Mouse (Mus musculus) forebrain, postnatal 0 days (tissue): Measurements from ENCODE around the gene Gsg1l. TPM values are rescaled to one million over a fixed set of nuclear protein-coding genes. Genes with fewer than 3 reads are reported as not detected.

Source experiments
- ATAC-seq: fragments of 200-750 bp; cut with Nextera tagmentation; 2 replicates; pipeline ENCODE4 v1.8.0; 2017; ENCODE audit warnings: mild to moderate bottlenecking, moderate library complexity
- DNase-seq: peaks from one replicate; pipeline ENCODE4 v3.0.0-alpha.2; 2015
- H3K27ac ChIP-seq: fragments of 300-500 bp; sonication (generic); 2 replicates; pipeline ENCODE4 v1.5.1; 2014; ENCODE audit warnings: low read depth, mild to moderate bottlenecking, antibody characterized with exemption, low read length, moderate library complexity, mixed read lengths
- H3K27me3 ChIP-seq: fragments of 300-500 bp; sonication (generic); 2 replicates; pipeline ENCODE4 v1.6.1; 2014; ENCODE audit warnings: mild to moderate bottlenecking, low read length, mixed read lengths; ENCODE audit not compliant: insufficient read depth
- H3K36me3 ChIP-seq: fragments of 300-500 bp; sonication (generic); 2 replicates; pipeline ENCODE4 v1.6.1; 2014; ENCODE audit warnings: mild to moderate bottlenecking, moderate library complexity; ENCODE audit not compliant: insufficient read depth
- H3K4me1 ChIP-seq: fragments of 300-500 bp; sonication (generic); 2 replicates; pipeline ENCODE4 v1.6.1; 2014; ENCODE audit warnings: antibody characterized with exemption; ENCODE audit not compliant: insufficient read depth
- H3K4me2 ChIP-seq: fragments of 300-500 bp; sonication (generic); 2 replicates; pipeline ENCODE4 v1.6.1; 2014; ENCODE audit warnings: low read depth, mild to moderate bottlenecking, moderate library complexity
- H3K4me3 ChIP-seq: fragments of 300-500 bp; sonication (generic); 2 replicates; pipeline ENCODE4 v1.5.1; 2014; ENCODE audit warnings: low read depth, low read length, mixed read lengths
- H3K9ac ChIP-seq: fragments of 300-500 bp; sonication (generic); 2 replicates; pipeline ENCODE4 v1.6.1; 2014; ENCODE audit warnings: mild to moderate bottlenecking
- H3K9me3 ChIP-seq: fragments of 300-500 bp; sonication (generic); 2 replicates; pipeline ENCODE4 v1.6.1; 2016; ENCODE audit warnings: low read length
- CTCF ChIP-seq: sonication (generic); IDR thresholded peaks from 2 replicates; pipeline ENCODE4 v1.5.1; 2016; ENCODE audit warnings: antibody characterized with exemption, control low read depth, low read depth
- WGBS: fragments of 180-500 bp; shearing (Covaris S2); extraction: QIAGEN DNeasy Blood & Tissue Kit; methylation state at CpG from one replicate; pipeline ENCODE4 v1.1.7; 2014; 5-methylcytosine and 5-hydroxymethylcytosine counted together
- polyA plus RNA-seq: library from polyadenylated mRNA; unstranded; fragments of >200 nt; fragmentation: Nextera tagmentation; extraction: Ambion mirVana; gene quantifications from 2 replicates; pipeline ENCODE4 v1.2.1, GENCODE M21; 2015
- total RNA-seq: library from RNA; depleted of rRNA; stranded (reverse); fragments of >200 nt; gene quantifications from 2 replicates; pipeline ENCODE4 v1.2.3, GENCODE M21; 2014

Gene Gsg1l
- total and polyA plus RNA-seq, 2 experiments from 2014 or later: 10.7 to 20.0 TPM

DNA sequence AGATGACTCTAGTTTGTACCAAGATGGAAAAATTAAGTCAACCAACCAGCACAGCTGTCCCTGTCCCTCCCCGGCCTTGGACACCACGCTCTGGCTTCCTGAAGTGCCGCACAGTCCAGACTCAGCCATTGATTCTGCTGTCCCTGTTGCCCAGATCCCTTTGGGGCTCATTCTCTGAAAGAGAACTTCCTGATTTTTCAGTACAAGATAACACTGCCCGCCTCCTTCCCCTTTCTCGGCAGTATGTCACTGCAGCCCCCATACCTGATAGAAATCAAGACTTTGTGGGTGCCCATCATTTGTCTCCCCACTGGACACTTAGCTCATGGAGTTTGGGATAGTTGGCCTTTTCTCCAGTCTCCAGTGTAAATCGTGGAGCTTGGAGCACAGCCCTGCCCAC lies 37.1 kb downstream of the Gsg1l start:
- no peak for TF ChIP-seq CTCF
- no peak overlapping the region for H3K27ac ChIP-seq
- ATAC-seq: no peak

DNA sequence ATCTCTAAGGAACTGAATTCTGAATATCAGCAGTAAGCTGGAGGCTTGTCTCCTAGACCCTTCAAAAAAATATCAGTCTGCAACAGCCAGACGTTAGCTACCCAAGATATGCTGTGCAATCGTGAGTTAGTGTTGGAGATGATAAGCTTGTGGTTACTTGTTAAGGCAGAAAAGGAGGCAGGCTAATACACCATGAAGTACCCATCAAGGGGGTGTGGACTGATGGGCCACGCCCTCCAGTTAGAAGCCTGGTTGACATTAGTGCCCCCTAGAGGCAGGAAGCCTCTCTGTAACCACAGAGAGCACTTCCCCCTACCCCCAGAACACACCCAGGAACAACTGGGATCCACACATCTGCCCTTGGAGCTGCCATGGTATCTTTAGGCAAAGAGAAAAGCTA lies 39.9 kb downstream of the Gsg1l start:
- TF ChIP-seq CTCF: peak; percentile 14; the same call in 1 of the 2 replicates
- H3K4me3 ChIP-seq: no peak overlapping the region
- no peaks in the 10 kb centered on the region for H3K27me3 ChIP-seq
- DNase-seq (no peak), ATAC-seq (no peak)
- no peaks in the 10 kb centered on the region; the same call in 1 of the 2 replicates for H3K9me3 ChIP-seq
- H3K4me1 ChIP-seq: peaks cover 5% of the 10 kb centered on the region; the same call in 1 of the 2 replicates
- H3K27ac ChIP-seq: no peak overlapping the region
- no peaks in the 10 kb centered on the region for H3K36me3 ChIP-seq
- 59% methylated on average over 3 of the region's 3 CpGs for WGBS
- no peak overlapping the region for H3K4me2 ChIP-seq
- H3K9ac ChIP-seq: no peak overlapping the region

More for the DNA sequence above, 37.1 kb downstream of the Gsg1l start:
- no peak overlapping the region for H3K4me2 ChIP-seq
- H3K4me1 ChIP-seq: no peaks in the 10 kb centered on the region
- DNase-seq: no peak
- H3K9ac ChIP-seq: no peak overlapping the region
- H3K36me3 ChIP-seq: no peaks in the 10 kb centered on the region
- no peaks in the 10 kb centered on the region for H3K27me3 ChIP-seq
- no peaks in the 10 kb centered on the region; the same call in 1 of the 2 replicates for H3K9me3 ChIP-seq
- 92% methylated on average over 6 of the region's 6 CpGs for WGBS
- H3K4me3 ChIP-seq: no peak overlapping the region

DNA sequence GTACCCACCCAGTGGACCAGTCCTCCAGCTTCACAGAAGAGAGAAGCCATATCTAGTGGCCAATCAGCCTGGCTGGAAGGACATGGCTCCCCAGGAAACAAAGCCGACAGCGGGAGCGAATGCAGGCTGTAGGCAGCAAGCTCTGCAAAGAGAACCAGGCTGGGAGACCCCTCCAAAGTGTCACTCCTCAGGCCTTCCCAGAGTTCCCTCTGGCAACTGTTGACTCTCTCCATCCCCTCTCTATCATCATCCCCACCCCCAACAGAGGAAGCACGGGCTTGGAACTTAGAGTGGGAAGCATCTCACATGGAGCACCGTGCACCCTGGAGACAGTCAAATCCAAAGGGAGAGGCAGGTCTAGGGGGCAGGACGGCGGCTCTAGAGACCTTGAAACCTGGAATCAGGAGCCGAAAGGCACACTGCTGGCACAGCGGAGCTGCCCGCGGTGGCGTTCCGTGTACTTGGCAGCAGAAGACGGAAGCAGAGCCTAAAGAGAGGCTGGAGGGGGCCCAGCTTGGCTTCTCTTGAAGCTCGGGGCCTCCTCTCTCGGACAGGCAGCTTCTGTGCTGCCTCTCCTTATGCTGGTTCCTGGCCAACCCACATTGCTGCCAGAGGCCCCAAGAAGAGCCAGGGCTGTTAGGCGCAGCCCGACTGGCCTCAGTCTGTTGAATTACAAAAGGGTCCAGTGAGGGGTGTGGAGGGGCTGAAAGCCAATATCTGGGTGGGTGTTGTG lies 41.3 kb downstream of the Gsg1l start:
- H3K4me2 ChIP-seq: no peak overlapping the region; the same call in 1 of the 2 replicates

GRCm38 (mm10) chr7:126039847-126040246 lies 42.4 kb downstream of the Gsg1l start:
- TF ChIP-seq CTCF: no peak
- Histone ChIP-seq H3K4me1 (peaks cover 11% of the 10 kb centered on the region; the same call in 1 of the 2 replicates), H3K4me3 (no peak overlapping the region), H3K36me3 (no peaks in the 10 kb centered on the region), H3K9me3 (no peaks in the 10 kb centered on the region; the same call in 1 of the 2 replicates), H3K27me3 (no peaks in the 10 kb centered on the region), H3K27ac (no peak overlapping the region), H3K4me2 (no peak overlapping the region), H3K9ac (no peak overlapping the region)
- DNase-seq (no peak), ATAC-seq (no peak)
- 92% methylated on average over 5 of the region's 5 CpGs for WGBS

More for the DNA sequence above, 41.3 kb downstream of the Gsg1l start:
- Histone ChIP-seq H3K9ac (no peak overlapping the region), H3K27ac (no peak overlapping the region), H3K4me3 (no peak overlapping the region), H3K9me3 (no peaks in the 10 kb centered on the region; the same call in 1 of the 2 replicates), H3K27me3 (no peaks in the 10 kb centered on the region), H3K36me3 (no peaks in the 10 kb centered on the region), H3K4me1 (peaks cover 5% of the 10 kb centered on the region; the same call in 1 of the 2 replicates)
- 36% methylated on average over 18 of the region's 18 CpGs for WGBS
- DNase-seq (peak; percentile 79), ATAC-seq (peak; percentile 88)
- TF ChIP-seq CTCF: no peak

DNA sequence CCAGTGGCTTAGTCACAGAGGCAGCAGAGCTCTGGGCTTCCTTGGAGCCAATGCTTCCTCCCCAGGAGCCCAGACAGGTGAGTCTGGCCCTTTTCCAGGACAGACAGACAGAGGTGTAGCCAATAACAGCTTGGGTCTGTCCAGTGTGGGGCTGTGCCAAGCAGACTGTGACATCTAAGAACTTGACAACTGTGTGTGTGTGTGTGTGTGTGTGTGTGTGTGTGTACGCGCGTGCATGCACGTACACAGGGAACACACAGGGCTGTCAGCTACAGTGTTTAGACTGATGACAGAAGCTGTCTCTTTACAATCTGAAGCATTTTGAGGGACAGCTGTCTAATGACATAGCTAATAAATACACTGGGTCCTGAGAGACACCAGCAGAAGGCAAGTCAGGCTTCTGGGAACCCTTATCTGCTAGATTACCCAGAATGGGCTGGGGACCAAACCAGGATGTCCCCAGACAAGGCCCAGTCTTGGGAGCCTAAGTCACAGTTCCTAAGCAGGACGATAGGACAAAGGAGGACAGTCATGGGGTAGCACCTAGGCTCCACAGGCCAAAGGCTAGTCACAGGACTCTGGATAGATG lies 42.9 kb downstream of the Gsg1l start:
- H3K27ac ChIP-seq: peak overlapping the region; percentile 58; the same call in 1 of the 2 replicates
- DNase-seq (no peak), ATAC-seq (no peak)
- no peaks in the 10 kb centered on the region for H3K9me3 ChIP-seq
- peaks cover 12% of the 10 kb centered on the region; the same call in 1 of the 2 replicates for H3K4me1 ChIP-seq
- peak overlapping the region; percentile 30; the same call in 1 of the 2 replicates for H3K4me2 ChIP-seq
- 63% methylated on average over 5 of the region's 5 CpGs for WGBS
- no peak for TF ChIP-seq CTCF
- H3K27me3 ChIP-seq: no peaks in the 10 kb centered on the region
- H3K4me3 ChIP-seq: no peak overlapping the region
- H3K36me3 ChIP-seq: no peaks in the 10 kb centered on the region
- H3K9ac ChIP-seq: 0 out of 2 replicates have a peak overlapping the region, but pooled peaks have one; percentile 28

- Histone ChIP-seq H3K9ac (peak overlapping the region; percentile 28; the same call in 1 of the 2 replicates), H3K4me3 (no peak overlapping the region), H3K27me3 (no peaks in the 10 kb centered on the region), H3K4me2 (peak overlapping the region; percentile 30), H3K36me3 (no peaks in the 10 kb centered on the region), H3K9me3 (no peaks in the 10 kb centered on the region), H3K4me1 (peaks cover 12% of the 10 kb centered on the region; the same call in 1 of the 2 replicates), H3K27ac (peak overlapping the region; percentile 58)
- TF ChIP-seq CTCF: no peak
- ATAC-seq (peak; percentile 17; the same call in 1 of the 2 replicates), DNase-seq (peak; percentile 76)
- WGBS: 18% methylated on average over 25 of the region's 25 CpGs
Measured at GRCm38 (mm10) chr7:126038366-126039246, 43.6 kb downstream of the Gsg1l start.
